Mouse (Mus musculus): ENCODE results near the gene Dlgap1.

DNA sequence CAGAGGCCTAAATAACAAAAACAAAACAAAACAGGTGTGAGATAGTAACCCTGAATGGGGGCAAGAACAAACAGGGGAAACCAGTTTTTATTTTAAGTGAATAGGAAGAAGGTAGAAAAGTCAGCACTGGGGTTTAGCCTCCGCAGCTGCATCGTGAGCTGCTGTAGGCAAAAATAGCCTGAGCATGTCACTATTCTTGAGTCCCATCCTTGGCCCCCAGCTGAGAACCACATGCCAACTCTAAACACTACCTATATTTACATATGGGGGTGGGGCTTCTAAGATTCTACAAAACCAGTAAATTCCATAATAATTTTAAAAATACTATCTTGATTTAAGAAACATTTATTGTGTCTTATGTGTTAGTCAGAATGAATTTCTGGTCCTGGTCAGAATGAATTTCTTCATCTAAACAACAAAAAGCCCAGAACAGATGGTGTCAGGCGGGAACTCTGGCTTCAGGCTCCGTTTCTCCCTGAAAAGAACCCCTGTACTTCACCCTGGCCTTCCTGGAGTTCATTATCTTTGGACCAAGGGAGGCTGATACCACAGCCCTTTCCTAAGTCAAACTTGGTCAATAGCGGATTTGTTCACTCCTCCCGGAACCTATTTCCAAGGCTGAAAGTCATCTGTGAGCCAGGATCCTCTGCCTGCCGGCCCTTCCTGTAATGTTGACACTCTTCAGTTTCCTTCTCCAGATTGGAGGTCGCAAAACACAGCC is 494.1 kb downstream of the Dlgap1 start:
- TF ChIP-seq GATA1 (IDR thresholded peaks at IDR 0.05; ENCODE audit: borderline replicate concordance, low read length) (no peak), FLI1 (IDR thresholded peaks at IDR 0.05; ENCODE audit: low read length) (no peak)
